Mouse (Mus musculus) forebrain, embryonic 12.5 days (tissue): Measurements from ENCODE around the gene Fam83f. TPM values are rescaled to one million over a fixed set of nuclear protein-coding genes. Genes with fewer than 3 reads are reported as not detected.

Experiments
- ATAC-seq: fragments of 200-750 bp; cut with Nextera tagmentation; 2 replicates; pipeline ENCODE4 v1.8.0; 2017; ENCODE audit warnings: moderate TSS enrichment; ENCODE audit not compliant: low FRiP score
- H3K27ac ChIP-seq: fragments of 300-500 bp; sonication (generic); 2 replicates; pipeline ENCODE4 v1.5.1; 2016; ENCODE audit warnings: mild to moderate bottlenecking
- H3K27me3 ChIP-seq: fragments of 300-500 bp; sonication (generic); 2 replicates; pipeline ENCODE4 v1.6.1; 2016; ENCODE audit warnings: mild to moderate bottlenecking
- H3K36me3 ChIP-seq: fragments of 300-500 bp; sonication (generic); replicated peaks from 2 replicates; pipeline ENCODE4 v1.6.1; 2016; ENCODE audit warnings: mild to moderate bottlenecking
- H3K4me1 ChIP-seq: fragments of 300-500 bp; sonication (generic); 2 replicates; pipeline ENCODE4 v1.6.1; 2016
- H3K4me2 ChIP-seq: fragments of 300-500 bp; sonication (generic); 2 replicates; pipeline ENCODE4 v1.6.1; 2016; ENCODE audit warnings: mild to moderate bottlenecking, moderate library complexity
- H3K4me3 ChIP-seq: fragments of 300-500 bp; sonication (generic); replicated peaks from 2 replicates; pipeline ENCODE4 v1.5.1; 2016; ENCODE audit warnings: mild to moderate bottlenecking
- H3K9ac ChIP-seq: fragments of 300-500 bp; sonication (generic); 2 replicates; pipeline ENCODE4 v1.6.1; 2016; ENCODE audit warnings: mild to moderate bottlenecking
- H3K9me3 ChIP-seq: fragments of 300-500 bp; sonication (generic); 2 replicates; pipeline ENCODE4 v1.6.1; 2016
- WGBS: fragments of 180-500 bp; shearing (Covaris S2); methylation state at CpG from one replicate; pipeline ENCODE4 v1.1.7; 2016; 5-methylcytosine and 5-hydroxymethylcytosine counted together
- polyA plus RNA-seq: library from polyadenylated mRNA; unstranded; fragments of >200 nt; fragmentation: Nextera tagmentation; extraction: Ambion mirVana; gene quantifications from 2 replicates; pipeline ENCODE4 v1.2.1, GENCODE M21; 2016

The Fam83f gene
- polyA plus RNA-seq, 1 experiment from 2014 or later: 0.54 TPM

- H3K4me2 ChIP-seq: no peak overlapping the region
- H3K9me3 ChIP-seq: no peaks in the 10 kb centered on the region
- H3K9ac ChIP-seq: no peak overlapping the region
- H3K36me3 ChIP-seq: no peaks in the 10 kb centered on the region
- 91% methylated on average over 2 of the region's 2 CpGs for WGBS
- no peak overlapping the region for H3K27ac ChIP-seq
- ATAC-seq: no peak
- peaks cover 11% of the 10 kb centered on the region for H3K4me1 ChIP-seq
- H3K4me3 ChIP-seq: no peak overlapping the region
- no peaks in the 10 kb centered on the region for H3K27me3 ChIP-seq
These were observed 29.8 kb upstream of the Fam83f start for GRCm38 (mm10) chr15:80641702-80642435.

- H3K4me3 ChIP-seq: no peak overlapping the region
- H3K9ac ChIP-seq: no peak overlapping the region
- ATAC-seq: no peak
- no peaks in the 10 kb centered on the region for H3K9me3 ChIP-seq
- no peaks in the 10 kb centered on the region for H3K36me3 ChIP-seq
- 86% methylated on average over 17 of the region's 17 CpGs for WGBS
- no peak overlapping the region for H3K27ac ChIP-seq
- H3K4me1 ChIP-seq: peaks cover 13% of the 10 kb centered on the region; the same call in 1 of the 2 replicates
- H3K27me3 ChIP-seq: 0 out of 2 replicates have a peak, but pooled peaks cover 5% of the 10 kb centered on the region
- H3K4me2 ChIP-seq: no peak overlapping the region
These were observed 26.4 kb upstream of the Fam83f start for GRCm38 (mm10) chr15:80645006-80645797.

GRCm38 (mm10) chr15:80648977-80649606 lies 22.6 kb upstream of the Fam83f start:
- 81% methylated on average over 15 of the region's 15 CpGs for WGBS
- Histone ChIP-seq H3K9ac (no peak overlapping the region), H3K27ac (no peak overlapping the region), H3K4me2 (no peak overlapping the region), H3K36me3 (no peaks in the 10 kb centered on the region), H3K4me1 (peaks cover 13% of the 10 kb centered on the region; the same call in 1 of the 2 replicates), H3K9me3 (no peaks in the 10 kb centered on the region), H3K4me3 (no peak overlapping the region), H3K27me3 (0 out of 2 replicates have a peak, but pooled peaks cover 5% of the 10 kb centered on the region)
- ATAC-seq: no peak

- Histone ChIP-seq H3K27ac (no peak overlapping the region), H3K4me2 (no peak overlapping the region), H3K27me3 (0 out of 2 replicates have a peak, but pooled peaks cover 5% of the 10 kb centered on the region), H3K4me1 (peaks cover 13% of the 10 kb centered on the region; the same call in 1 of the 2 replicates), H3K36me3 (no peaks in the 10 kb centered on the region), H3K4me3 (no peak overlapping the region), H3K9me3 (no peaks in the 10 kb centered on the region), H3K9ac (no peak overlapping the region)
- 78% methylated on average over 2 of the region's 2 CpGs for WGBS
- no peak for ATAC-seq
These were observed 21.2 kb upstream of the Fam83f start for GRCm38 (mm10) chr15:80650412-80650811.

GRCm38 (mm10) chr15:80653865-80654264 lies 17.8 kb upstream of the Fam83f start:
- no peaks in the 10 kb centered on the region for H3K36me3 ChIP-seq
- 85% methylated on average over 8 of the region's 8 CpGs for WGBS
- ATAC-seq: no peak
- no peak overlapping the region for H3K4me3 ChIP-seq
- H3K27me3 ChIP-seq: 0 out of 2 replicates have a peak, but pooled peaks cover 5% of the 10 kb centered on the region
- no peak overlapping the region for H3K4me2 ChIP-seq
- H3K4me1 ChIP-seq: peaks cover 6% of the 10 kb centered on the region; the same call in 1 of the 2 replicates
- no peaks in the 10 kb centered on the region for H3K9me3 ChIP-seq
- no peak overlapping the region for H3K27ac ChIP-seq
- H3K9ac ChIP-seq: no peak overlapping the region

- Histone ChIP-seq H3K36me3 (no peaks in the 10 kb centered on the region), H3K27ac (no peak overlapping the region), H3K9ac (no peak overlapping the region), H3K4me3 (no peak overlapping the region), H3K9me3 (no peaks in the 10 kb centered on the region), H3K27me3 (no peaks in the 10 kb centered on the region), H3K4me1 (peaks cover 8% of the 10 kb centered on the region; the same call in 1 of the 2 replicates), H3K4me2 (no peak overlapping the region)
- no peak for ATAC-seq
- 72% methylated on average over 6 of the region's 6 CpGs for WGBS
These were observed 12.7 kb upstream of the Fam83f start for GRCm38 (mm10) chr15:80658815-80659471.

- 67% methylated on average over 4 of the region's 4 CpGs for WGBS
- no peak overlapping the region for H3K9ac ChIP-seq
- no peaks in the 10 kb centered on the region for H3K9me3 ChIP-seq
- H3K36me3 ChIP-seq: no peaks in the 10 kb centered on the region
- H3K27ac ChIP-seq: no peak overlapping the region
- no peak overlapping the region for H3K4me2 ChIP-seq
- no peaks in the 10 kb centered on the region; the same call in 1 of the 2 replicates for H3K27me3 ChIP-seq
- no peak overlapping the region for H3K4me3 ChIP-seq
- peaks cover 8% of the 10 kb centered on the region; the same call in 1 of the 2 replicates for H3K4me1 ChIP-seq
- ATAC-seq: no peak
These were observed 10.7 kb upstream of the Fam83f start for GRCm38 (mm10) chr15:80660963-80661362.

- no peak overlapping the region for H3K4me2 ChIP-seq
- H3K9ac ChIP-seq: no peak overlapping the region
- H3K4me1 ChIP-seq: peaks cover under 1% of the 10 kb centered on the region; the same call in 1 of the 2 replicates
- no peak overlapping the region for H3K4me3 ChIP-seq
- WGBS: 96% methylated on average over 4 of the region's 4 CpGs
- peaks cover 3% of the 10 kb centered on the region for H3K27me3 ChIP-seq
- H3K9me3 ChIP-seq: no peaks in the 10 kb centered on the region
- H3K27ac ChIP-seq: no peak overlapping the region
- no peaks in the 10 kb centered on the region for H3K36me3 ChIP-seq
- no peak for ATAC-seq
These were observed 7.2 kb upstream of the Fam83f start for GRCm38 (mm10) chr15:80664444-80664843.

GRCm38 (mm10) chr15:80672810-80673209 lies 1.2 kb downstream of the Fam83f start:
- 77% methylated on average over 2 of the region's 2 CpGs for WGBS
- no peak for ATAC-seq
- peaks cover 15% of the 10 kb centered on the region for H3K4me1 ChIP-seq
- H3K9me3 ChIP-seq: no peaks in the 10 kb centered on the region
- H3K4me2 ChIP-seq: no peak overlapping the region
- no peak overlapping the region for H3K9ac ChIP-seq
- H3K27ac ChIP-seq: no peak overlapping the region
- peaks cover 57% of the 10 kb centered on the region for H3K27me3 ChIP-seq
- no peaks in the 10 kb centered on the region for H3K36me3 ChIP-seq
- H3K4me3 ChIP-seq: no peak overlapping the region

GRCm38 (mm10) chr15:80673337-80674095 lies 1.9 kb downstream of the Fam83f start:
- Histone ChIP-seq H3K4me1 (peaks cover 15% of the 10 kb centered on the region), H3K4me2 (no peak overlapping the region), H3K27ac (no peak overlapping the region), H3K9ac (no peak overlapping the region), H3K27me3 (peaks cover 57% of the 10 kb centered on the region), H3K36me3 (no peaks in the 10 kb centered on the region), H3K9me3 (no peaks in the 10 kb centered on the region), H3K4me3 (no peak overlapping the region)
- no peak for ATAC-seq
- WGBS: 73% methylated on average over 4 of the region's 4 CpGs

- peaks cover 51% of the 10 kb centered on the region for H3K27me3 ChIP-seq
- peaks cover 19% of the 10 kb centered on the region for H3K4me1 ChIP-seq
- H3K9ac ChIP-seq: no peak overlapping the region
- H3K4me3 ChIP-seq: no peak overlapping the region
- no peak overlapping the region for H3K27ac ChIP-seq
- H3K4me2 ChIP-seq: no peak overlapping the region
- H3K36me3 ChIP-seq: no peaks in the 10 kb centered on the region
- no peak for ATAC-seq
- no peaks in the 10 kb centered on the region for H3K9me3 ChIP-seq
- WGBS: 84% methylated on average over 6 of the region's 6 CpGs
These were observed 3.1 kb downstream of the Fam83f start for GRCm38 (mm10) chr15:80674700-80675099.
